Mouse (Mus musculus): ENCODE data around the gene Hectd1. TPM values are rescaled to one million over a fixed set of nuclear protein-coding genes. Genes with fewer than 3 reads are reported as not detected.

Gene Hectd1
- polyA plus RNA-seq, 1 experiment from 2014 or later: 41.5 TPM

DNA sequence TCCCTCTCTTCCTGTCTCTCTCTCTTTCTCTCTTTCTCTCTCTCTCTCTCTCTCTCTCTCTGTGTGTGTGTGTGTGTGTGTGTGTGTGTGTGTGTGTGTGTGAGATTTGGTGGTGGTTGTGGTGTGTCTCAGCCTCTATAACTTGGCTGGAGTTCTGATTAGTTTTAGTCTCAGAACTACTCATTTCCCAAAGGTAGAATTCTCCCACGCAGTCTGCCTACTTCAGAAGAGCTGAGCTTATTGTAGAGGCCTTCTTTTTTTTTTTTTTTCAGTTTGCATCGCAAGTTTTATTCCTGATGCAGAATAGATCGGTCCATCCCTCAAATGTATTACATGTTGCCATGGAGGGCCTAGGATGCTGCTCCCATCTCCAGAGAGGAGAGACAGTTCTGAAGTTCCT, 119.6 kb downstream of the Hectd1 start:
- WGBS: 64% methylated on average over 3 of the region's 3 CpGs
- Histone ChIP-seq H3K36me3 (0 out of 2 replicates have a peak, but pooled peaks cover 3% of the 10 kb centered on the region), H3K9me3 (no peaks in the 10 kb centered on the region), H3K27ac (replicated peaks) (no peak overlapping the region), H3K4me3 (no peak overlapping the region), H3K27me3 (no peaks in the 10 kb centered on the region), H3K4me1 (no peaks in the 10 kb centered on the region; the same call in 1 of the 2 replicates), H3K9ac (replicated peaks) (no peak overlapping the region), H3K4me2 (replicated peaks) (no peak overlapping the region)
- no peak for ATAC-seq (ENCODE audit: low FRiP score, low read depth)

DNA sequence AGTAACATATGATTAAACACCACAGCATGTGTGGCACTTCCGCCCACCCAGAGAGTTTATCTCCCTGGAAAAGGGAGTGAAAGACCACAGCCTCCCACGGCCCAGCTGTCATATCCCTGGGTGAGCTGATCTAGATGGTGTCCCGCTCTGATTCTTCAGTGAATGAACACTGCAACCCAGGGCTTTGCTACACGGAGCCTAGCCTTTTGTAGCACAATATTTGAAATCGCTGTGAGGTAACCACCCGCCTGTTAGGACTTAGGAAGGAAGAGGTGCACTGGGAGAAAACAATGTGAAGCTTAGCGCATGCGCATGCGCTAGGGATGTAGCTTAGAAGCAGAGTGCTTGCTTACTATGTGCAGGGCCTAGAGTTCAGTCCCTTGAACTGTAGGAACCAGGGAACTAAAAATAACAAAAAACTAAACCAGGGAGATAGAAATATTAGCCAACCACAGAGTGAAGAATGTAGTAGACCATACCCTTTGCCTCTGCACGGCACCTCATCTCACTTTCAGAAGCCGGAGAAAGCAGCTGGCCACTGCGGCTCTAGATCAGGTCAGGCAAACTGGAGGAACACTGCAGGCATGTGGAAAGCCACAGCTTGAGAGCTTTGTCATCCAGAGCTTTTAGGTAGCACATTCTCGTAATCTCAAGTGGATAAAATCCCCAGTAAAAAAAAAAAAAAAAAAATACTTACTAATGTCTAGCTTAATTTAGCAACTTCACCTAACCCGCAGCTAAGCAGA, 120.2 kb downstream of the Hectd1 start:
- no peak overlapping the region for H3K4me2 ChIP-seq (replicated peaks)
- H3K4me1 ChIP-seq: no peaks in the 10 kb centered on the region; the same call in 1 of the 2 replicates
- H3K36me3 ChIP-seq: 0 out of 2 replicates have a peak, but pooled peaks cover 3% of the 10 kb centered on the region
- H3K27ac ChIP-seq (replicated peaks): no peak overlapping the region
- WGBS: 65% methylated on average over 14 of the region's 14 CpGs
- H3K9me3 ChIP-seq: no peaks in the 10 kb centered on the region
- H3K27me3 ChIP-seq: no peaks in the 10 kb centered on the region
- no peak overlapping the region for H3K4me3 ChIP-seq
- no peak for ATAC-seq (ENCODE audit: low FRiP score, low read depth)
- no peak overlapping the region; the same call in 1 of the 2 replicates for H3K9ac ChIP-seq (replicated peaks)

DNA sequence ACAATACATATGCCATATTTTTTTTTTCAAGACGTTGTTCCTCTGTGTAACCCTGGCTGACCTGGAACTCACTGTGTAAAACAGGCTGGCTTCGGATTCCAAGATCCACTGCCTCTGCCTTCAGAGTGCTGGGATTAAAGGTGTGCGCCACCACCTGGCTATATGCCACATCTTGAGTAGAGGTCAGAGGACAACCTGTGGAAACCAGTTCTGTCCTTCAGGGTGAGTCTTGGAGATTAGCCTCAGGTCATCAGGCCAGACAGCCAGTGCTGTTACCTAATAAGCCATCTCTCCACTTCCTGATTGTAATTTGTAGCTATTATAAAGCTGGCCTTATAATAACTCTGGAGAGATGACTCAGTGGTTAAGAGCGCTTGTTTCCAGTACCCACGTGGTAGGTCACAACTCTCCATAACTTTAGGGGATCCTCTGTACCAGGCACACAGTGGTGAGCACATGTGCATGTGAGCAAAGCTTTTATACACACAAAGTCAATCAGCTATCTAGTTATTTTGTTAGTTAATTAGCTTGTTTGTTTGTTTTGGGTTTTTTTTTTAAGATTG, 122.6 kb downstream of the Hectd1 start:
- peaks cover 6% of the 10 kb centered on the region for H3K4me1 ChIP-seq
- 0 out of 2 replicates have a peak, but pooled peaks cover 4% of the 10 kb centered on the region for H3K9me3 ChIP-seq
- H3K4me3 ChIP-seq: no peak overlapping the region
- no peak overlapping the region for H3K4me2 ChIP-seq (replicated peaks)
- no peaks in the 10 kb centered on the region for H3K27me3 ChIP-seq
- H3K27ac ChIP-seq (replicated peaks): no peak overlapping the region
- 91% methylated on average over 5 of the region's 5 CpGs for WGBS
- H3K9ac ChIP-seq (replicated peaks): no peak overlapping the region
- no peak for ATAC-seq (ENCODE audit: low FRiP score, low read depth)
- 0 out of 2 replicates have a peak, but pooled peaks cover 3% of the 10 kb centered on the region for H3K36me3 ChIP-seq

DNA sequence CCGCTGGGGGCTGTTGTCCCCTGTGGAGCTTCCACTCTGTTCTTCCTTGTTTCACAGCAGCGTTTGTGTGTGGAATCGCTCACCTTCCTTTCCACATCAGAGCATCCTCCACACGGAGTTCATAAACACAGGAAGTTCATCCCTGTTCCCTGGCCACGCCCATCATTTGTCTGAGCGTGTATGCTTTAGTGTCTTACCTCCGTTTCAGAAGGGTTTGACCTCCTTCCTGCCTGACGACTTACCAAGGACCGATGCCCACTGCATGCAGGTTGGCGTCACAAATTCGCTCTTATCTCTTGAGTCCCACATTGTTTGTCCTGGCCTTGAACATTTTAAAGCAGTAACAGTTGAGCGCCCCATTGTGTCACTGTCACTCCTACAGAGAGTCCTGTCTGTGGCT, 123.6 kb downstream of the Hectd1 start:
- H3K4me1 ChIP-seq: peaks cover 6% of the 10 kb centered on the region
- ATAC-seq (ENCODE audit: low FRiP score, low read depth): no peak
- H3K27me3 ChIP-seq: no peaks in the 10 kb centered on the region
- 0 out of 2 replicates have a peak, but pooled peaks cover 5% of the 10 kb centered on the region for H3K9me3 ChIP-seq
- H3K27ac ChIP-seq (replicated peaks): no peak overlapping the region
- H3K4me2 ChIP-seq (replicated peaks): no peak overlapping the region
- WGBS: 86% methylated on average over 12 of the region's 12 CpGs
- 0 out of 2 replicates have a peak, but pooled peaks cover 3% of the 10 kb centered on the region for H3K36me3 ChIP-seq
- H3K9ac ChIP-seq (replicated peaks): no peak overlapping the region
- no peak overlapping the region for H3K4me3 ChIP-seq

DNA sequence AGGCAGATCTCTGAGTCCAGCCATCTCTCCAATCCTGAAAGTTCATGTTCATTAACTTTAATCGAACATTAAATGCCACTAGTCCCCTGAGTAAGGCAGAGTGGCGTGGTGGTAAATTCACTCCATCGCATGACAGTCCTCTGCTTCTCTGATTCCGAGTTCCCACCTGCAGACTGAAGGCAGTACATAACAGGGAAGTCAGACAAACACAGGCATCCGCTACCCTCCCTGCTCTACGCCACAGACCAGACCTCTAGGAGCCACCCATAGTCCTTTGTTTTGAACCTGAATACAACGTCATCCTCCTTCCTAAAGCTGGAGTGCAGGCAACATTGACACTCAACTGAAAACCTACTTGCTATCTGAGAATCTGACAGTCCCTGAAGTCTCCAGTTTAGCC, 124.8 kb downstream of the Hectd1 start:
- H3K4me1 ChIP-seq: peaks cover 6% of the 10 kb centered on the region
- no peak overlapping the region for H3K4me3 ChIP-seq
- no peak overlapping the region for H3K4me2 ChIP-seq (replicated peaks)
- 72% methylated on average over 7 of the region's 7 CpGs for WGBS
- 0 out of 2 replicates have a peak, but pooled peaks cover 5% of the 10 kb centered on the region for H3K9me3 ChIP-seq
- 0 out of 2 replicates have a peak, but pooled peaks cover 3% of the 10 kb centered on the region for H3K36me3 ChIP-seq
- H3K27ac ChIP-seq (replicated peaks): no peak overlapping the region
- H3K27me3 ChIP-seq: no peaks in the 10 kb centered on the region
- ATAC-seq (ENCODE audit: low FRiP score, low read depth): no peak
- H3K9ac ChIP-seq (replicated peaks): no peak overlapping the region

DNA sequence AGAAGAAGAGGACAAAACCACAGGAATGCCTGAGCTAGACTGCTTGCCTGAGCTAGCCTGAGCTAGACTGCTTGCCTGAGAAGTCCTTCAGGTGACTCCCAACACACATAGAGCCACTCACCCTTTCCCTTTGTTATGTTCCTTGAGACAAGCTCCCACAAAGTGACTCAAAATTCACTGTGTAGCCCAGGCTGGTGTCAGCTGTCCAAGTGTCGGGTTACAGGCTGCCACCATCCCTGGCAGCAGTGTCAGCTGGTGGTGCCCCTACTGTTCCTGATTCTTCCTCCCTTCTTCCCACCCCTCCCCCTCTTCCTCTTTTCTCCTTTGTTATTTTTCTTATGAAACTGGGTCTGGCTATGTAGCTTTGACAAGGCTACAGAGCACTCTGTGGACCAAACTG, 125.5 kb downstream of the Hectd1 start:
- no peaks in the 10 kb centered on the region for H3K27me3 ChIP-seq
- 13% methylated on average over 1 of the region's 1 CpGs for WGBS
- no peak overlapping the region for H3K4me3 ChIP-seq
- H3K9ac ChIP-seq (replicated peaks): no peak overlapping the region
- 0 out of 2 replicates have a peak, but pooled peaks cover 3% of the 10 kb centered on the region for H3K36me3 ChIP-seq
- H3K4me2 ChIP-seq (replicated peaks): no peak overlapping the region
- H3K27ac ChIP-seq (replicated peaks): no peak overlapping the region
- 0 out of 2 replicates have a peak, but pooled peaks cover 5% of the 10 kb centered on the region for H3K9me3 ChIP-seq
- H3K4me1 ChIP-seq: peaks cover 6% of the 10 kb centered on the region
- ATAC-seq (ENCODE audit: low FRiP score, low read depth): peak; percentile 70

GRCm38 (mm10) chr12:51701723-51702122, 127.6 kb downstream of the Hectd1 start:
- no peak overlapping the region for H3K27ac ChIP-seq (replicated peaks)
- no peaks in the 10 kb centered on the region for H3K27me3 ChIP-seq
- H3K4me1 ChIP-seq: peaks cover 6% of the 10 kb centered on the region
- H3K4me2 ChIP-seq (replicated peaks): no peak overlapping the region
- H3K9ac ChIP-seq (replicated peaks): no peak overlapping the region
- no peak overlapping the region for H3K4me3 ChIP-seq
- 0 out of 2 replicates have a peak, but pooled peaks cover 5% of the 10 kb centered on the region for H3K9me3 ChIP-seq
- ATAC-seq (ENCODE audit: low FRiP score, low read depth): no peak
- 0 out of 2 replicates have a peak, but pooled peaks cover 3% of the 10 kb centered on the region for H3K36me3 ChIP-seq

DNA sequence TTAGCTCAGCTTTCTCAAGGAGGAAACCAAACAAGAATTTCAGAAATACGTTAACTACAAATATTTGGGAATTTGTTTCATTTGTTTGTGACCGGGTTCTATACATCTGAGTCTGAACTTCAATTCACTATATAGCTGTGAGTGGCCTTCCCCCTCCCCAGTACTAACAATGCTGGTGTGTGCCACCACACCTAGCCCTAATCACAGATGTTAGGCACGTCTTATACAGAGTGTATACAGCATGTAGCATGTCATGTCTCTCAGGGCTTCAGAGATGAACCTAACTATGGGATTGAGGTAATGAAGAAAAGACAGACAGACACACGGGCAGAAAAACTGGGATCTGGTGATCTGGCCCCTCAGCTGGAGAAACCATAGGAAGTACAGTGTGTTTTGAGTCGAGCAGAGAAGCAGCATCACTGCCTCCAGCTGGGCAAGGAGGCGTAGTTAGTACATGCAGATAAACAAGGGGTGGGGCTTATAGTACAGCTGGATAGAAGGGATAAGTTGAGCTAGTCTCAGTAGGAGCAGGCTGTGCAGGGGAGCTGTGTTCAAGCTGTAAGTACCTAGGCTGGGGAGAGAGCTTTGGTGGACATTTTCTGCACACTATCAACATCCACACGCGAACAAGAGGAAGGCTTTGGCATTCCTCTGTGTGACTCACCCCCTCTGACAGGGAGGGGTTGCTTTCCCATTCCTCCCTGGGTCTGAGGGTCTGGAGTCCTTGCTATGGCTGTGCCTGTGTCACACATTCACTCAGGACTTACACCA, 129.5 kb downstream of the Hectd1 start:
- WGBS: 66% methylated on average over 8 of the region's 8 CpGs
- Histone ChIP-seq H3K4me1 (peaks cover 6% of the 10 kb centered on the region), H3K4me2 (replicated peaks) (no peak overlapping the region), H3K4me3 (no peak overlapping the region), H3K9ac (replicated peaks) (no peak overlapping the region), H3K27me3 (no peaks in the 10 kb centered on the region), H3K36me3 (no peaks in the 10 kb centered on the region), H3K27ac (replicated peaks) (no peak overlapping the region), H3K9me3 (0 out of 2 replicates have a peak, but pooled peaks cover 5% of the 10 kb centered on the region)
- no peak for ATAC-seq (ENCODE audit: low FRiP score, low read depth)

- Histone ChIP-seq H3K4me3 (no peak overlapping the region), H3K27me3 (no peaks in the 10 kb centered on the region), H3K9ac (replicated peaks) (no peak overlapping the region), H3K36me3 (no peaks in the 10 kb centered on the region), H3K4me1 (no peaks in the 10 kb centered on the region), H3K4me2 (replicated peaks) (no peak overlapping the region), H3K9me3 (no peaks in the 10 kb centered on the region), H3K27ac (replicated peaks) (no peak overlapping the region)
- 94% methylated on average over 2 of the region's 2 CpGs for WGBS
- no peak for ATAC-seq (ENCODE audit: low FRiP score, low read depth)
These were observed 133.2 kb downstream of the Hectd1 start for GRCm38 (mm10) chr12:51696157-51696556.

DNA sequence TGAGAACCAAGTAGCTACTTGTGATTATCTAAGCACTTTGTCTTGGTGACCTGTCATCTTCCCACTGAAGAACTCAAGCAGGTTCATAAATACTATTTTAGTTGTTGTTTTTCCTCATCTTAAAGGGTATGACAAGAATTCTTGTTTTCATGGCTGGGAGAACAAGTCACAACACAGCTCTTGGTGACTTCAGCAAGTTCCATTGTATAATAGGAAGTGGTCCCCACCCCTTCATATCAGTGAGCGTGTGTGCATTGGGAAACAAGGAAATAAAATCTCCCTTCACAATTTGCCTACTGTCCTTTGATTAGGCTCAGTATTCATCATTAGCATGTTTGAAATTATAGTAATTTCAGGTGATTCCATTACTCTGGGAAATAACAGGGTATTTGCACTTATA, 134.4 kb downstream of the Hectd1 start:
- Histone ChIP-seq H3K9me3 (no peaks in the 10 kb centered on the region), H3K4me3 (no peak overlapping the region), H3K4me1 (no peaks in the 10 kb centered on the region; the same call in 1 of the 2 replicates), H3K27ac (replicated peaks) (no peak overlapping the region), H3K9ac (replicated peaks) (no peak overlapping the region), H3K27me3 (no peaks in the 10 kb centered on the region), H3K36me3 (no peaks in the 10 kb centered on the region), H3K4me2 (replicated peaks) (no peak overlapping the region)
- no peak for ATAC-seq (ENCODE audit: low FRiP score, low read depth)
- 91% methylated on average over 1 of the region's 1 CpGs for WGBS

DNA sequence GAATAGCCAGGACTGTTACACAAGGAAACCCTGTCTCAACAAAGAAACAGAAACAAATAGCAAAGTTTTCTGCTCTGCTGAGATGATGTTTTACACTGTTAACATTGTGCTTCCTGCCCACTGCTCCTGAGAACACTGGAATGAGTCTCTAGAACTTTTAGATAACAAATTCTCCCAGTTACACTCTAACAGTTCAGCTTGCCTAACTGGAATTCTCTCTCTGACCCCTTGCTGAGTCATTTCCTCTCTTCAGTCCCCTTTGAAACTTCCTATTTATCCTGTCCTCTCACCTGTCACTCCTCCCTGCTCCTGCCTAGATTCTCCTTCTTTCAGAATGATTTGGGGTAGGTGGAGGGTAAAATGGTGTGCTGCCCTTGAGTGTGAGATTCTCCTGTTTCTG, 135.2 kb downstream of the Hectd1 start:
- H3K4me1 ChIP-seq: peaks cover 6% of the 10 kb centered on the region
- H3K4me3 ChIP-seq: no peak overlapping the region
- no peaks in the 10 kb centered on the region for H3K36me3 ChIP-seq
- no peak overlapping the region for H3K9ac ChIP-seq (replicated peaks)
- H3K9me3 ChIP-seq: no peaks in the 10 kb centered on the region
- H3K27ac ChIP-seq (replicated peaks): no peak overlapping the region
- no peak for ATAC-seq (ENCODE audit: low FRiP score, low read depth)
- H3K4me2 ChIP-seq (replicated peaks): no peak overlapping the region
- no peaks in the 10 kb centered on the region for H3K27me3 ChIP-seq

Measured in midbrain, embryonic 12.5 days (tissue).